Mouse (Mus musculus): Measurements from ENCODE around the gene Slc1a7.

GRCm38 (mm10) chr4:107985812-107986211 is 17.7 kb downstream of the Slc1a7 start:
- no peak for TF ChIP-seq CTCF (IDR thresholded peaks at IDR 0.05; ENCODE audit: control insufficient read depth, insufficient read depth, low read length)
- no peak for TF ChIP-seq POLR2A (IDR thresholded peaks at IDR 0.05; ENCODE audit: borderline replicate concordance, control insufficient read depth, low read depth, low read length)
